Mouse (Mus musculus): ENCODE data around the gene Gdap2. TPM values are rescaled to one million over a fixed set of nuclear protein-coding genes. Genes with fewer than 3 reads are reported as not detected.

Gdap2 gene
- total RNA-seq, 4 experiments from 2014 or later, result 34.2 to 47.2 (median 41.8) TPM

DNA sequence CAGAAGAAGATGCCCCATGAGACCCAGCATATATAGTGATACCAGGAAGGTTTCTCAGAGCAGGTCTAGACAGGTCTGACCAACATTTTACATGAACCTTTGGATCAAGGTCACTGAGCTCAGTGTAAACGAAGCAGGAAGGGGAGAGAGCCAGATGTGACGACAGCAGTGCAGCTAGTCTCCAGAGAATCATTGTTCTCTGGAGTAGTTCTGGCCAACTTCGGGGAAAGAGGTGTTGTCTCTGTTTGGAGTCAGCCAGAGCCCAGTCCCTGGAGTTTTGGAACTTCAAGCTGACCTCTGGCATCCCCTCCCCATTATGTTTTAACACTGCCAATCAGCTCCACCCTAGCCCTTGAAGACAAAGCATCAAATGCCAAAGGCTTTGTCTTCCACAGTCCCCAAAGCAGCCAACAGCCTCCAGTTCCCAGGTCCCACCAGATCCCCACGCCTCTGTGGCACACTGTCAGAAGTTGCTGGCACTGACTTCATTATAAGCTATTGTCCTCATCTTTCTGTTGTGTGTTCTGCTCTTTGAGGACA, 84.2 kb downstream of the Gdap2 start:
- DNase-seq (ENCODE audit: low spot score in 2 of 2), result no peak

Other genes with a start within 250 kb of the Gdap2 start
- 10 to 100 TPM; 23.0 to 27.2 (median 23.7) TPM for gene Wdr3, start within 50 bp of the Gdap2 start, total RNA-seq (2022)

Measured in layer of hippocampus, adult 8-10 months (tissue).